Mouse (Mus musculus): ENCODE measurements at regions not wholly inside any gene's neighbourhood (a gene's known extent, or its start where the extent isn't known, plus 50 kb on each side); places are given as distances from the start of the nearest gene placed in this dataset.
A peak's percentile ranks its signal among the peaks of the same experiment; 100 is the strongest.

GRCm38 (mm10) chr11:55974224-55974875 is 66.5 kb downstream of the Nmur2 start:
- DNase-seq (ENCODE audit: low spot score in 2 of 2): peak; percentile 61 to 67

DNA sequence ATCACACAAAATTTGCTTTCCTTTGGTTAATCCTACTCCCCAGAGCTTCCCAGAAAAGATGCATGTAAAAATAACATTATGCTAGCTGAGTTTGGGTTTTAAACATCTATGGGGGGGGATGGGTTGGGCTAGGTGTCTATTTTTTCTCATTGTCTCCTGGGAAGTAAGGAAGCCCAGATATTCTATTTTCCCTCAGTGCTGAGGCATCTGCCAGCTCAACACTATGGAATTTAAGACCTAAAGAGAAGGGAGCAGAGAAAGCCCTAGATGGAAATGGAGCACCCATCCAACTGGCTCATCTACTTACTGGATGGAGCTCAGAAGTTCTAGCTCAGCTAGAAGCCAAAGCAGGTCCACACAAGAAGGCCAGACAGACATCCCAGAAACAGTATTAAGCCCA is 74.2 kb downstream of the Nmur2 start:
- peak in 1 of 2 experiments; percentile 11 for DNase-seq (ENCODE audit: low spot score in 2 of 2)

DNA sequence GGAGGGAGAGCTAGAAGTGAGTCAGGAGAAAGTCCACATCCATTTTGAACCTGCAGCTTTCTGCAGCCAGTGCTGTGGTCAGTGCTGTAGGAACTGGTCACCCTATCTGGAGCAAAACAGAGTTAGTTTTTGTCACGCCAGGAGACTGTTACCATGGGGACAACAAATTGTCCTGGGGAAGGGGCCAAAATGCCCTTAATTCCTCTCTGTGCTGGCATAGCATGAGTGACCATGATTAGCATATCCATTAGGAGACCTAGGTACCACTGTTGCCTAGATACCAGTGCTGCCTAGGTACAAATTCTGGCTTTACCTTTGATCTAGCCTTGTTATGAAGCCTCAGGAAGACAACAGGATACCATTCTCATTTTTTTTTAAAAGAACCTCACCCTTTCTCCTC is 82.4 kb downstream of the Nmur2 start:
- DNase-seq (ENCODE audit: low spot score in 2 of 2): peak; percentile 5 to 45

DNA sequence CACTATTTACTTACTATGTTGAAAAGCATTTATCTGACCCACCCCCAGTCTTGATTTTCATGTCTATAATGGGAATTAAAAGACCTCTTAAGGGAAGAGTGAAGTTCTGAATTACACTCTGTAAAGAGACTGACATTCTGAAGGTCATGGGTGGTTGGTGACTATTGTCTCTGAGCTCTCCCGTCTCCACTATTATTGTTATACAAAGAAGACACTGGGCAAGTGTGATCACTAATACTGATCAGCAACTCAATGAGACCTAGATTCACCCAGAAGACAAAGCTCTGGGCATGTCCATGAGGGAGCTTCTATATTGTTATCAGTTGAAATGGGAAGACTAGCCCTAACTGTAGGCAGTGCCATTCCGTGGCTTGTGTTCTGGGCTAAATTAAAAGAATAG is 83.5 kb downstream of the Nmur2 start:
- no peak for DNase-seq (ENCODE audit: low spot score in 2 of 2)

- DNase-seq (ENCODE audit: low spot score in 2 of 2): no peak
Observed at GRCm38 (mm10) chr11:55953696-55954095, 87.1 kb downstream of the Nmur2 start.

- no peak for DNase-seq (ENCODE audit: low spot score in 2 of 2)
Observed at GRCm38 (mm10) chr11:55949596-55949995, 91.2 kb downstream of the Nmur2 start.

DNA sequence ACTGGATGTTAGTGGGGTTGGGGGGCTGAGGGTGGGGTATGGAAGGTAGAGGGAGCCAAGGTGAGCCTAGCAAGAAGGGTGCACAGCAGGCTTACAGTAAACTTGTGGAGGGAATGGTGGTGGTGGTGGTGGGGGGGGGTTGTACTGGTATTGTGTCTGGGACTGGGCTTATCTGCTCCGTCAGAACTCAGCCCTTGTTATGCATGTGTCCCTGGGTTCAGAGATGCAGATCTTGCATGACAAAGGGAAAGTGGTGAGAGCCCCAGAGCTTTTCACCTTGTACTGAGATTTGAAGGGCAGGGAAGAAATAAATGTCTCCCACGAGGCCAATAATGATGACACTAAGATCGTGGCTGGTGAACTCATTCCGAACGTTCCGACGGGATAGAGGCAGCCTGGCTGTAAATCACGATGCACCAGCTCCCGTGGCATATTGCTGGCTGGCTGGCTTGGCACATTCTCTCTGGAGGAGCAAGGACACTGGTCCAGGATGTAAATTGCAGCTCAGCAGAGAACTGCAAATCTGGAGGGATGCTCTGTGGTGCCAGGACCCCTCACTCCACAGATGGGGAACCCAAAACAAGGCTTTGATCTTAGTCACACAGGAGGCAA is 94.1 kb downstream of the Nmur2 start:
- no peak for DNase-seq (ENCODE audit: low spot score in 2 of 2)

- DNase-seq (ENCODE audit: low spot score in 2 of 2): no peak
Observed at GRCm38 (mm10) chr11:55946028-55946427, 94.8 kb downstream of the Nmur2 start.

DNA sequence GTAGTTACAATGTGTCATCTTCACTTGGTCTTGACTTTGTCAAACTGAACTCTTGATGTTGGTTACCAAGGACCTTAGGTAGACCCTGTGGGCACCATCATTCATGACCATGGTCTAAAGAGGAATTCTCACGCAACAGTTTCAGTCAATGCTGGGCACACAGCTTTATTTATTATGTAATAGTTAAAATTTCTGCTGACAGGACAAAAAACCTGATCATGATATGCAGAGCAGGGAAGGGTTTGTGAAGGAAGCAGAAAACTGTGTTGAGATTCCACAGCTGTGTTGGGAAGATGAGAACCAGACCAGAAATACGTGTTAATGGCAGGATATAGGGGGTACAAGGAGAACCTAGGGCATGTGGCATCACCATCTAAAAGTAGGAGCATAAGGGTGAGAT is 100.8 kb downstream of the Nmur2 start:
- no peak for DNase-seq (ENCODE audit: low spot score in 2 of 2)

DNA sequence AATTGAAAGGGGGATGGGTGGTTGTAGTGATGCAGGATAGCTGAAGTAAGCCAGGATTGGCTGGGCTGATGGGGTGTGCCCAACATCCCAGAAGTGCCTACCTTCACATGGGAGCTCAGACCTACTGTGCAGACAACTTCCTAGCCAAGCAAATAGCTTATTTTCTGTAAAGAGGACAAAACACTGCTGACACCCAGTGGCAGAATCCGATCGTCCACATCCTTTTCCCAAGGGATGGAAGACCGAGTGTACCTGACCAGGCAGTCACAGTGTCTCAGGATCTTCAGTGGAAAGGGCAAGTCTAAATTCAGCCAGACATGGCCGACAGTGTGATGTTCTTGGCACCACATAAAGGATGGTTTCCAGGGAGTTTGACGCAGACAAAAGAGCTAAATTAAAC is 114.4 kb downstream of the Nmur2 start:
- DNase-seq (ENCODE audit: low spot score in 2 of 2): peak in 1 of 2 experiments; percentile 11

- DNase-seq (ENCODE audit: low spot score in 2 of 2): no peak
Observed at GRCm38 (mm10) chr11:55919066-55919465, 121.7 kb downstream of the Nmur2 start.

DNA sequence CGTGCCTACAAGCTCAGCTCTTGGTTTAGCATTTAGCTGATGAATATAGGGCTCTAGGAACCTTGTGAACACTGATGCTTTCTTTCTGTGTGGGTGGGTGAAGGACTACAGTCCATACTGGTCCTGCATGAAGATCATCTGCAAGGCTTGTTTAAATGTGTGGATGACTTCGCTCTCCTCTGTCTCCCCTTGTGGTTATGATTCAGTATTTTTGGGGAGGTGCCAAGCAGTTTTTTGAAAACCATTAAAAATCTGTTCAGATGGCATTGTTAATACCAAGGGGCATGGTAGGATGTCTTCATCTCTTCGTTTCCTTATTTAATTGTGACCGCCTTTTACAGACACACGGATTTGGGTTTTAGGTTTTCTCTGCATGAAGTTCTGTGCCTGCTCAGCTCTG is 122.4 kb downstream of the Nmur2 start:
- no peak for DNase-seq (ENCODE audit: low spot score in 2 of 2)

DNA sequence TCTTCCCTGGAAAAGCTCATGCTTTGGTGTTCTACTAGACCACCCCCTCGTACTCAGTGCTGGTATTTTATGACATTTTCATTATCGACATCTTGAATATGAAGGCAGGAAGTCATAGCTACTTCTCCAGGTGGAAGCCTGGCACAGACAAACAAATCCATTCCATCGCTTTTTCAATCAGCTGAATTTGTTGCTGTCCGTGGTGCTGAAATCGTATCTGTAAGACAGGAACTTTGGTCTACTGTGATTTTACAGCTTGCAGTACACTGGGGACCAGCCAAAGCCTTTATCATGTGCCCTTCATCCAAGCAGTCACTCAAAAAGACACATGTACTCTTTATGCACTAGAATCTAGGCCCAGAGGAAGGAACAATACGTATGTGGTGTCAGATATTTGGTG is 143.3 kb downstream of the Nmur2 start:
- DNase-seq (ENCODE audit: low spot score in 2 of 2): no peak

- no peak for DNase-seq (ENCODE audit: low spot score in 2 of 2)
Observed at GRCm38 (mm10) chr11:55890161-55890560, 150.6 kb downstream of the Nmur2 start.

- DNase-seq (ENCODE audit: low spot score in 2 of 2): no peak
Observed at GRCm38 (mm10) chr11:55878631-55879030, 162.2 kb downstream of the Nmur2 start.

- DNase-seq (ENCODE audit: low spot score in 2 of 2): no peak
Observed at GRCm38 (mm10) chr11:55867141-55867540, 173.7 kb downstream of the Nmur2 start.

DNA sequence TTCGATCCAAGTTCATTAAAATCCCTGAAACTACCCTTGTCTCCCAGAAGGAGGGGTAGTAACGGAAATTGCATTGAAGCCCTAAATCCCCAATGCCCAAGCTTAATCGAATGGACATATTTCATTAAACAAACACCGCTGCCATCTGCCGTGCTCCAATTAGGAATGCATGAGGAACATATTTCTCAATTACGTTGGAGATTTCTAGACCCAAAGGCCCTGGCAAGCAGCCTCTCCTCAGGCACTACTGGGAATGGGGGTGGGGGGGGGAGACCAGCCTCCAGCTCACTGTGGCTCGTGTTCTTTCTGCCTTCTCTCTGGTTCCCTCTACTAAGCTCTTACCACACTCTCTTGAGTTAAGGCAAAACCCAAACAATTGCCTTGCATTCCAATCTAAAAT is 181.6 kb downstream of the Nmur2 start:
- DNase-seq (ENCODE audit: low spot score in 2 of 2): no peak

DNA sequence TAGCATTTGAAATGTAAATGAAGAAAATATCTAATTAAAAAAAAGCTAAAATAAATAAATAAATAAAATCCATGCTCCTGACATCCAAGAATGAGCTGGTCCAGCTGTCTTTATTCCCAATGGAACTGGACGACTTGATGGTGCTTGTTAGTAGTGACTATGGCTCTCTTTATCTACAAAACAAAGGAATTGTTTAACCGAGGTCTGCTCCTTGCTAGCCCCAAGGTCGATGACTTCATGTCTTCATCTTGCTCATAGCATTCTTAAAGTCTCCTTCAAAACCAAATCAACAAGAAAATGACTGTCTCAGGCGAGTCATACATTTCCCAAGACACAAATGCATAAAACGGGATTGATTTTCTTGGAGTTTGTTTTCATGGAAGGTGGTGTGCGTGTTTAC is 212.5 kb upstream of the Glra1 start:
- DNase-seq (ENCODE audit: low spot score in 2 of 2): no peak

GRCm38 (mm10) chr11:55816566-55816965 is 208.6 kb upstream of the Glra1 start:
- DNase-seq (ENCODE audit: low spot score in 2 of 2): no peak

GRCm38 (mm10) chr11:55810685-55811084 is 202.7 kb upstream of the Glra1 start:
- no peak for DNase-seq (ENCODE audit: low spot score in 2 of 2)

- peak in 1 of 2 experiments; percentile 4 for DNase-seq (ENCODE audit: low spot score in 2 of 2)
Observed at GRCm38 (mm10) chr11:55791195-55791865, 183.3 kb upstream of the Glra1 start.

GRCm38 (mm10) chr11:55789638-55790037 is 181.6 kb upstream of the Glra1 start:
- peak in 1 of 2 experiments; percentile 14 for DNase-seq (ENCODE audit: low spot score in 2 of 2)

DNA sequence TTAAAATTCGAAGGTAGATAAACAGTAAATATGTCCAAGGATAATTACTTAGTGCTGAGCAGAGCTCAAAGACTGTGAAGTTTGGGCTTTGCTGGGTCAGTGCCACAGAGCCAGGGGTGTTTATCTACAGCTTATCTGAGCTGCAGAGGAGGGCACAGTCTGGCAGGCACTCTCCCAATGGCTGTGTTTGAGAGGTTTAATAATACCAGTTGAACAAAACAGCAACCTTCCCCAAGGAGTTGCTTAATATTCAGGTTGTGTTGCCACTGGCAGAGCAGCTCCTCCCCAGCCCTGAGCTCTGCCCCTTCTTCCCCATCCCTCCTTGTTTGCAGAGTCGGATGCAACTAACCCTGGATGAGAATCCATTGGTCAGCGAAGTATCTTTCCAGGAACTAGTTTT is 173.0 kb upstream of the Glra1 start:
- DNase-seq (ENCODE audit: low spot score in 2 of 2): no peak
